Mouse (Mus musculus) telencephalon, adult 2 months (tissue): ENCODE results near the gene 1810043G02Rik.
A peak's percentile ranks its signal among the peaks of the same experiment; 100 is the strongest.
"Not testable (repeated sequence)": the region's sequence is repeated elsewhere in the genome, so short reads cannot be mapped to it uniquely, and the experiment has no call there.

Source experiments
- DNase-seq: peaks from one replicate; pipeline ENCODE4 v3.0.0-alpha.2; 2011; ENCODE audit warnings: low read depth, low spot score

Gene 1810043G02Rik

DNA sequence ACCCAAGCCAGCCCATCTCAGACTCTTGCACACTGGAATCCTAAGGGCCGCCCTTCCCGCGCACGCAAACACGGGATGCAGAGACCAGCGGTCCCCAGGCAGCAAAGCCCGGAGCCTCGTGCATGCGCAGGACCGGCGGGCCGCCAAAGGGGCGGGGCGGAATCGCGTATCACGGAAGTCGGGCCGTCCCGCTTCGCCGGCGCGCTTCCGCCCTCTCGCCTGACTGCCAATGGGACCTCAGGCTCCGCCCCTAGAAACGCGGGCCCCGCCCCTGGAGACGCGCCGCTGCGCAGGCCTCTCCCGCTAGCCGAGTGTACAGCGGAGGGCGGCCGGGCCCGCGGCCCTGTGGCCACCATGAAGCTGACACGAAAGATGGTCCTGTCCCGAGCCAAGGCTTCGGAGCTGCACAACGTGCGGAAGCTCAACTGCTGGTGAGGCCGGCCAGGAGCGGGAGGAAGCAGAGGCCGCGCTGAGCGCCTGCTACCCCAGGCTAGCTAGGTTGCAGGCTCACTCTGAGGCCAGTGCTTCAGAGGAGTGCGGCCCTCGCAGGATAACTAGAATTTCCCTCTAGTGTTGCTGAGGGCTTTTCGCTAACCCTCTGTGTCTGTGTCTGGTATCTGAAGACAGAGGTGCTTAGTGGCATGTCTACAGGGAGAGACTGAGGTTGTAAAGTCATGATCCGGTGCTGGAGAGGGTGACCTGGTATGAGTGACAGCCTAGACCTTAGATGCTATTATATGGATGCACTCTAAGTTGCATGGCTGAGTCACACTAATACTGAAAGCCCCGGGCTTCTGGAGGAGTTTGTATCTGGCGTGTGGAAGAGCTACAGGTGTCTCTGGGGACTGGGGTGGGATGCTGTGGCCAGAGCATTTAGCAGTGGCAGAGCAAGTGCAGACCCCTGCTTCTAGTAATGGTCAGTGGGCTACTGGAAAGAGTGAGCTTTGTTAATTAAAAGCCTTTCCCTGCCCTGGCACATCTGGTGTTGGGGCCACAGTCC lies at the start of gene 1810043G02Rik:
1810043G02Rik (plus strand) TSS at position 174 of the 1,000 bp plus-strand sequence.
- DNase-seq: peak; percentile 87

DNA sequence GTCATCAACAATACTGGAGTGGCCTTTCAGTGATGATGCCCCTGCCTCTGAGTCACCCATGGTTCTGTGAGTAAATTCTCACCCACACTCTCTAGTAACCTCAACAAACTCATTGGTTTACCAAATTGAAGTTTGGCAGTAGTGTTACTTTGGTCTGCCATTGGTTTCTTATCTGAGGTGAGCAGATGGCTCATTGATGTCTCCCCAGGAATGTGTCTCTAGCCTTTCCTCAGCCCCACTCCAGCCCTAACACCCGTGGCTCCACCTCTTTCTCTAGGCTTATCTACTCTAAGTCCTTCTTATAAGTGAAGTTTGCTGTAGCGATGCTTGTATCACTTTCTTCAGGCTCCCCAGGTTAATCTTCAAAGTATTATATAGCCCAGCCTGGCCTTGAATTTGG lies 38.6 kb upstream of the 1810043G02Rik start:
- no peak for DNase-seq

DNA sequence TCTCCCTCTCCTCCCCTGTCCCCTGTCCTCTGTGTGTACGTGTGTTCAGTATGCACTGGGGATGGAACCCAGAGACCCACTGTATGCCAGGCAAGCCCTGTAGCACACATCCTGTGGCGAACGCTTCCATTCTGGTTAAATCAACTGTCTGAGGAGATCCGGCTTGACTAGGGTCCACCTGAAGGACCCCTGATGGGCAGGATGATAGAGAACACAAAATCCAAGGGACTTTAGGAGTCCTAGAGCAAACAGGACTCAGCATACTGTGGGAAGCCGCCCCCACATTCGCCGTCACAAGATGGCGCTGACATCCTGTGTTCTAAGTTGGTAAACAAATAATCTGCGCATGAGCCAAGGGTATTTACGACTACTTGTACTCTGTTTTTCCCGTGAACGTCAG lies 27.9 kb upstream of the 1810043G02Rik start:
- DNase-seq: not testable (repeated sequence)

DNA sequence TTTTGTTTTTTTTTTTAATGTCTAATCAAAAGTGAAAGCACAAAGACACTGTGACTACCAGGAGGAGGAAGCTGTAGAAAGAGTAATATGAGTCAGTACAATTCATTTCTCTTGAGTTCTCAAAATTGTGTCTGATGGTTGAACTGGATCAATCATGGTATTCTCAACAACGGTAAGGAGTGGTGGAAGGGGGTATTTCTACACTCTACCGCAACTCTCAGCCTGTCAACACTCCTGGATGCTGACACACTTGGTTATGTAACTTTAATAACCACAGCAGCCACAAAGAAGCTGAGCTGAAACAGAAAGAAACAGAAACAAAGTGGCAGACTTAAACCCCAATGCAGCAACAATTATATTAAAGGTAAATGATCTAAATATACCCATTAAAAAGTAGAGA lies 15.6 kb upstream of the 1810043G02Rik start:
- no peak for DNase-seq

DNA sequence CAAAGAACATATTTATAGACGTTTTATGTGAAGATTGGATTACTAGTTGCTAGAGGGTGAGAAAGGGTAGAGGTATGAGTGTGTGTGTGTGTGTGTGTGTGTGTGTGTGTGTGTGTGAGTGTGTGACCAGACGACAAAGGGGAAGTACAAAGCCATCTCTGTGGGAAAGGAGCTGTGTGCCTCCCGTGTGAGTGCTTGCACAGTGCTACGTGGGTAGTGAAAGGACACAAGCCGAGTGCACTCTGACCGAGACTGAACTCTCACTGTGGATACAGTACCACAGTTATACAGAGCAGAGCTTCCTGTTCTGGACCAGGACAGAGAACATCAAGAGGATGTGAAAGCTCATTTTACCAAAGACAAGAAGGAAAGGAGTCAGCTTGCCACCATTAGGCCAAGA lies 14.4 kb upstream of the 1810043G02Rik start:
- no peak for DNase-seq

DNA sequence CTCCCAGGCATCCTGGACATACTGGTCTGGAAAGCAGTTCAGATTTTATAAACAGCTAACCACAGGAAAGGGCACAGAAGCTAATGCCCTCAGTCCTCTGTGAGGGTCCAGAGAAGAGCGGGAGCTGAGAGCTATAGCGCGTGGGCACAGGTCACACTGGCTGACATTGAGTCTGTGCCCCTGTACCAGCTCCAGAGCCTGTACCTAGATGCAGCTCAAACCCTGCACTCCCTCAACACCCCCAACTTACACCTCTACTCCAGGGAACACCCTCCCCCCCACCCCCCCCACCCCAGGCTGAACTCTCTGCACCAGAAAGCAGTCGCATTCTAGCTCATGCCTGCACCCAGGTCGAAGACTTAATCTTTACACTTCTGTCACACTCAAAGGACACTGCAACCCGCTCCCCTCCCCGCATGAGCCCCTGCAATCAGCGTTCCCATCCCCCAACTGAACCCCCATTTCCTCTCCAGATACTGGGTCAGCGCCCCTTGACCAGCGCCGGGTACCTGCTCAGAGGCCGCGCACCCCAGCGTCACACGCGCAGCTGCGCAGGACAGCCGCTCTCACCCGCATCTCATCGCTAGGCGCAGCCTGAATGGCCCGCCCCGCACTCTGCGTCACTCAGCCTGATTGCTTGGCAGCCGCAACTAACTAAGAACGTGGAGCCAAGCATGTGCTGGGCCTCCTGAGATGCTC lies 8.9 kb upstream of the 1810043G02Rik start:
- DNase-seq: peak; percentile 68

DNA sequence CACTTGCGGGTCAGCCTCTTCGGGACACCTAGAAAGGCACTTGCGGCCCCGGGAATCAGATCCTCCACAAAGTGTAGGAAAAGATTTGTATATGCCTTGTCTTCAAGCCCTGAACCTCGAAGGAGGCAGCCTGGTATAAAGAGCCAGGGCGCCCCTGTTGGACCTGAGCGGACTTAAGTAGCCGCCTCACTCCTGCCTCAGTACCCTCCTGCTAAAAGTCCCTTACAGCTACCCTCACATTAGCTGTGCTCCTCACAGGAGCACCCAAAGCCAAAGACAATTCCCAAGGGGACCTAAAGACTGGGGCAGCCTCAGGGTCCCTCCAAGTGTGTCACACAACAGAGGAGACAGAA lies 8.4 kb upstream of the 1810043G02Rik start:
- no peak for DNase-seq

DNA sequence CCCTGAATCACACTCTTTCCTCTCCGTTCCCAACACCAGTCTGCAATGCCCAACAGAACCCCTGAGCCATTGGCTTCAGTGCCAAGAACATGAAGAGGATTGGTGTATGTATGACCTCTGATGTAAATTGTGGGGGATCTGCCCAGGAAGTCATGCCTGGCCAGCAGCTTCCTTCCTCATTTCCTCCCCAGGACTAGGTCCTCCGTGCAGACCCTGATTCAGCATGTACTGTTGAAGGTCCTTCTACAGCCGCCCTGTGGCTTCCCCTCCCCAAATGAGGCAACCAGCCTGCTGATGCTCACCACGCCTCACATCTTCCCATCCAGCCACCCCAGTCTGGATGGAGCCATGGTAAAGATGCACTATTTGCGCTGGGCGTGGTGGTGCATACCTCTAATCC lies 7.8 kb upstream of the 1810043G02Rik start, which contains the start of gene Trpm2:
Trpm2 (minus strand) TSS at position 83 of the 400 bp plus-strand sequence.
- no peak for DNase-seq

DNA sequence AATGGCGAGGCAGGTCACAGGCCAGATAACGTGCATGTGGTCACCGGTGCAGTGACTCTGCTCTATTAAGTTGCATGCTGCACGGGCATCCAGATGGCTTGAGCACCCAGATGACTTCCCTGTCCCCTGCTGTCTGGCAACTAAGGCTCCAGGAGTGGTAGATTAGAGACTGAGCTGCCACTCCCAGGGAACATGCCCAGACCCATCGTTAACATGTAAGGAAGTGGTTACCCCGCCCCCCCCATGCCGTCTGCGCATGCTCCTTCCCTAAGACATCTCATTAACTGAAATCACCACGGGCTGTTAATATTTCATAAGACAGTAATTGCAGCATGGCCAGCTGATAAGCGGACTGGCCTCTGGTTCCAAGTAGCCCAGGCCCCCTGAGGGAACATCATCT lies 7.1 kb upstream of the 1810043G02Rik start:
- DNase-seq: no peak

DNA sequence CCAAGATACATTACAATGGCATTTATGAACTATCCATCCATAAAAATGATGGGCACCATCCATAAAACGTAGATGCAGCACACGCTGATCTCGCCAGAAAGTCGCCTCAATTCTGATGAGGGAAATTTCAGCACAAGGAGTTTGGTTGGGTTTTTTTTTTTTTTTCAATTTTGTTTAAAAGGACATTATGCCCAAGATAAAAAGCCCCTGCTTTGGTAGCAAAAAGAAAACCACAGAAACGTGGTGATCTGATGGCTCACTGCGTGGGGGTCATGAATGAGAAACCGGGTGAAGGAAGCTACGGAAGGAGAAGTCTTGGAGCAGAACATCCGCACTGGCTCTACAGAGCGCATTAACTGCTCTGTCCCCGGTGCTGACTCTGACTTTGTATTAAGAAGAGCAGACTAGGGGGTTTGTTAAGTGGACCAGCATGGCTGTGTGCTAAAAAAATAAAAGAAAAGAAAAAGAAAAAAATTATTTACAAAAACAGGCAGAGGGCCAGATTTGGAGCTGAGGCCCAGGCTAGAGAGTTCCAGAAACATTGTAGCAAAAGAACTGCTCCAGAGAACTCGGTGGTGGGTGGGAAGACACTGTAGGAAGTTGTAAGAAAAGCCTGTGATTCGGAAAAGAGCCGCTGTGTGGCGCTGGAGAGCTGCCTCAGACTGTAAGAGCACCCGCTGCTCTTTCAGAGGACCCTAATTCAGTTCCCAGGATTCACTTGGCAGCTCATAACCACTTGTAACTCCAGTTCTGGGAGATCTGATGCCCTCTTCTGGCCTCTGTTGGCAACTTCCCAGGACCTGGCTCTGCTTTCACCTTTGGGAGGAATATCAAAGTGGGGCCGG lies 6.4 kb upstream of the 1810043G02Rik start:
- no peak for DNase-seq

DNA sequence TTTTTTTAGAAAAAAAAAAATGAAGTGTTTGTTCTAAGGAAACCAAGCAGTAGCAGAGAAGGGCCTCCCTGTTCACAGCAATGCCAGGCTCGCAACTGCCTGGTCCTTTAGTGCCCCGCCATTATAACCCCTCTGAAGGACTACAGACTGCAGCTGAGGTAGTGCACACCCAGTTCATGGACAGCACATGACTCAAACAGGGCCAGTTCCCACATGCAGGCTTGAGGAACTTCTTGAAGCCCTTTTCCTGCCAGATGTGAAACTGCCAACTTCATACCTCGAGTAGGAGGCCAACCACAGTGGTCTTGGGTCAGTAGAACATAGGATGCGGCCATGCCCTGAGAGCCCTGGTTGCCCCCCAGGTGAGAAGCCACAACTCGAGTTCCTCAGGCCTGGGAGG lies 4.0 kb upstream of the 1810043G02Rik start:
- no peak for DNase-seq

DNA sequence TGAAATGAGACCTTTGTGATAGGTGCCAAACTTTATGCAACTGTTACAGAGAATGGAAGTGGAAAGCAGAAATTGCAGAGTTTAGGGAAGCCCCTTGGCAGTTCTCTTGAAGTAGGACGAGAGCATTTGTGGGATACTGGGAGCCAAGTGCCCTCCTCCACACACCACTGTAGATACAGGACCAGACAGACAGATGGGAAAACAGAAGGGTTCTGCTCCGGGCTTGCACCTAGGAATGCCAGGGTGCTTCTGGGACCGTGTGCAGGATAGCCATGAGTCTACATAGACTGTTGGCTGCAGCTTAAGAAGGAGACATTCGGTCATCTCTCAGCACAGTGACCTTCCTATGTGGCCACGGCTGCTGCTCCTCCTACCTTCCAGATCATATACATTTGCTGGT lies 3.5 kb upstream of the 1810043G02Rik start:
- DNase-seq: no peak

DNA sequence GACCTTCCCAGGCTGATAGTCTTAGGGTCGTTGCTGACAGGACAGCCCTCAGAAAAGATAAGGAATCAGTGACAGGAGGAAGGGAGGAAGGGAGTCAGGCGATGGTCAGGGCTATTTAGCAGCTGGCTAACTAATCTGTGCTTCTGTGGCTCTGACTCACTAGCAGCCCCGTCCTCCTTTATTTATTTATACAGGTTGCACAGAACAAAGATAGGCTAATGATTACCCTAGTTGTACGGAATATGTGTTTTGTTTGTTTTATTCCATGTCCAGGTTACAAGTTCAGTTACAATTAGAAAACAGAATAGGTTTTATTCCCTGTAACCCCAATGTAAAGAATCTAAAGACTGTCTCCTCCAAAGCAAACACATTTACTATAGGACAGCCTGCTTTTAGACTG lies 2.7 kb upstream of the 1810043G02Rik start:
- no peak for DNase-seq

DNA sequence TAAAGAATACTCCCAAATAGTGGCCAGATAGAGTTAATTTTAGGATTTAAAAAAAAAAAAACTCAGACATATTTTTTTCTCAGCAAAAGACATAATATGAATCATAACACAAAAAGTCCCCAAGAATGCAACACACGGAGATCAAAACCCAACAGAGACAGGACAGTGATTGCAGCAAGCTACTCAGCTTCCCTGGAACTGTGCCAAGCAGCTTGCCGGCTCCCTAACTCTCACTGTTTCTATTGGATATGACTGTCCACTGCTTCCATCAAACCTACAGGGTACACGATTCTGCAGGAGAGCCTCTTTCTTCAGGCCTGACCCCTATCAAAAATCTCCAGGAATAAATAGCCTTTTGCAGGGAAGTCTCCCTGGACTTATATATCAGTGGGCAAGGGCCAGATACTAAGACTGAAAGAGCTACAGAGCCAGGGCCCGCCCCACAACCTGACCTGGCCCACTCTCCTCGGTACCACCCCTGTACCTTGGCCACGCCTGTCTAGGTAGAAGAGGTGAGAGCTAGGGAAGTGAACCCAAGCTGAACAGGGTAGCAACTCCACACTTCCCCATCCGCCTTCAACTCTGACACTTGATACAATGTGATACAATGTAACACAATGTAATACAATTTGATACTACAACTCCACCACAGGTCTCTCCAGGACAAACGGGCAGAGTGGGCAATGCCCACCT lies 1.7 kb upstream of the 1810043G02Rik start:
- no peak for DNase-seq

DNA sequence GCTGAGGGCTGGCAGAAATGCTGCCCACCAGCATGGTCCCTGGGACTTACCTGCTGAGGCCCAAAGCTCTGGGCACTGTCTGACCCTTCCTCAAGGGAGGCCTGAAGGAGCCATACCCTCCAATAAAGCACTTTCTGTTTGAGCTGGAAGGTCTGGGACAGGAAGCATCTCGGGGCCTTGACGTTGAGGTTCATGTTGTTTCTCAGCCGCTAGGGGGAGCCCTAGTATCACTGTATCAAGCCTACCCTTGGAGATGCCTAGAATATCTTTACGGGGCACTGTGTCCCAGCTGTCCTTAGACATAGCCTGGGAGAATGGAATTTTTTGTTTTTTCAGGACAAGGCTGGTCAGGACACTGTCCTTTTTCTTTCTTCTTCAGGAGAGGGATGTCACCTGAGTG lies 6.3 kb downstream of the 1810043G02Rik start:
- DNase-seq: peak; percentile 72

DNA sequence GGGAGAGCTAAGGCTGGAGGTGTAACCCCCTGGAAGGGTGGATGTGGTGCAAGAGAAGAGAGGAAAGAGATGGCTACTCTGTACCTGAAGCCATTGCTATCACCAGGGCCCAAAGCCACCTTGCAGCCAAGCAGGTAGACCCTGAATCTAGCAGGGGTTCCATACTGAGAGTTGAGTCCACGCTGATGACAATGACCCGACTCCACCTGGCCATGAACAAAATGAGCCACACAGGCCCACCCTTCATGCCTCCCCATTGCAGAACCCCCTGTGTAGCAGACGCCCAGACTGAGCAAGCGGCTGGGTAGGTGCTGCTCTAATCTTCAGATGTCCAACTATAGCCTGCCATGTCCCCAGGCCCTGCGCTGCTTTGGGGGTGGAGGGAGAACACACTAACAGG lies 7.5 kb downstream of the 1810043G02Rik start:
- no peak for DNase-seq

DNA sequence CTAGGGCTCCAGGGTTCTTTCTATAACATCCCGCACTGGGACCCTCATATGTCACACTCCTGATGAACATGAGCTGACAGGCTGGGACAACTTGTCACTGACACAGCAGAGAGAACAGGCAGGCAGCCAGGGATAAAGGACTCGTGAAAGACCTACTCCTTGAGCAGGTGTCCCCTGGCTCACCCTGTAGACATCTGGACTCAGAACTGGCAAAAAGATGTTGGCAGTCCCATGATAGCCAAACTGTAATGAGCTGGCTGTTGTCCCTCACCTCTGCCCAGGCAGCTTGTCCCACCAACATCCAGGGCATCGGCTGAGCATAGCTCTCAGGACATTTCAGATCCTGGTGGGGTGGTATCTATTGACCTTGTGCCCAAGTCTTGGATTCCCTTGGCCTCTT lies 17.3 kb downstream of the 1810043G02Rik start:
- DNase-seq: no peak

DNA sequence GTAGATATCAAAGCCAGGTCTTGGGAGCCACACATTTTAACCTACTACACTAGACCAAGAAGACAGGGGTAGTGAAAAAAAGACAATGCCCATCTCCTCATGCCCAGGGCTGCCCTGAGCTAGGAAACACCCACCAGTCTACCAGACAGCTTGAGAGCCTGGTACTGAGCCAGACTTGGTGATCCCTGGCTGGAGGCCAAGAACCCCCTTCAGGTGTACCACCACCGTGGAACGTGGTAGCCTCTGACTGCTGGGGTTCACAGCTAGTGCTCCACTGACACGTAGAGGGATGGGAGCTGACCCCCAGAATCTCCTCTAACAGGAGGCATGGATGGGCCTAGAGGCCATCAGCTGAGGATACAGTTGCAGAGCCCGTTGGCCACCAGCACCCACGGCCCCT lies 21.9 kb downstream of the 1810043G02Rik start:
- no peak for DNase-seq

DNA sequence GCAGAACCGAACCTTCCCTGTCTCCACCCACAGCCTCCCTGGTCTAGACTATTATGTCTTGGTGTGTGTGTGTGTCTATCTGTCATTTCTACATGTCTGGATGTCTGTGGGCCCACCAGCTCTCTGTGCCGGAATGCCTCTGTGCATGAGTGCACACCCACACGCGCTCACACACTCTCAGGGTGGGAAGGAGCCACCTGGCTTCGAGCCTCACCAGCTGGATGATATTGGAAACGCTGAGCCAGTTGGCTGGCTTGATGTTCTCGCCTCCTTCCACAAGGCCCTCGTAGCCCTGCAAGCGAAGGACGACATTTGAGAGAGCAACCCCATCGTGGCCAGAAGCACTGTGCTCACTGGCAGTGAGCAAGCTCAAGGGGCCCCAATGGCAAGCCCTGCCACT lies 23.5 kb downstream of the 1810043G02Rik start:
- DNase-seq: peak; percentile 94

DNA sequence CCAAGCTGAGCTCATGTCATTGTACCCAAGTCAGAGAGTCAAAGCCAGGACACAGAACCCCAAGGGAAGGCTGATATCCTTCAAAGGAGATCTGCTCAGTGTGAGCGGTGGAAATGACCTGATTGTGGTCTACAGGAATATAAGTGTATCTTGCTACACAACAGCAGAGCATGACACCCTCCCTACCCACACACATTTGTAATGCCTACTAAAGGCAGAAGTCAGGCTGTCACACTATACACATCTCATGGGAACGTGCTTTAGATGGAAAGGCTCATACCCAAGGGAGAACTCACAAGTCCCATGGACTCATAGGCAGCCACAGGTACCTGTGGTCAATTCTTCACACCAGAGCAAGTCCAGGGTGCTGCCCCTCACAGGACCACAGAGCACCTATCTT lies 24.0 kb downstream of the 1810043G02Rik start:
- DNase-seq: no peak

DNA sequence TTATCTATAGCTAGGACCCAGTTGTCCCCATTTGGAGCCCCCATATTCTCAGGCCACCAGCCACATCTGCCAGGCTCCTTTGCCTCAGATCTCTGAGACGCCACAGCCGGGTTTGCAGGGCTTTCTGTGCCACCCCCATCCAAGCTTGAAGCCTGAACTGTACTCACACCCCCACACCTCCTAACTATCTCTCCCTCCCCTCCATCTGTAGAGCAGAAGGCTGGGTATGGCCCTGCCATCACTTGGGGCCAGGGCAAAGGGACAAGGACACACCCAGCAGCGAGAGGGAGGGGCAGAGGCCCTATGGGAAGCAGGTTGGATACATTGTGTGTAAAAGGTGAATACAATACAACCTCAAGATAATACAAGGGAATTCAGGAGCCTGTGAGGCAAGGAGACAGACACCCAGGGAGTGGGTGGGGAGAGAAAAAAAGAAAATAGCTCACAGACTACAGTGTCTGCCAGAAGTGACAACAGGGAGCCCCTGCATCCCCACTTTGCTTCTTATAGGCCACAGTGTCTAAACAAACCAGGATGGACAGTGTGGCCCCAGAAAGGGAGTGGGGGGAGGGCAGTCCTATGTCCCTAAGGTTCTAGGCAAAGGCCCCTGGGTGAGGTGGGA lies 26.3 kb downstream of the 1810043G02Rik start:
- DNase-seq: no peak
